Mouse (Mus musculus) embryo, embryonic 11.5 days (tissue): ENCODE data around the gene Slc22a13.

Source experiments
- DNase-seq: peaks from one replicate; pipeline ENCODE4 v3.0.0-alpha.2; 2012; ENCODE audit warnings: low read depth, low spot score

Gene Slc22a13

GRCm38 (mm10) chr9:119199151-119199861, 9.6 kb downstream of the Slc22a13 start:
- DNase-seq: no peak

GRCm38 (mm10) chr9:119192202-119192990, 16.5 kb downstream of the Slc22a13 start:
- DNase-seq: peak; percentile 3

- DNase-seq: no peak
Measured at GRCm38 (mm10) chr9:119181241-119181728, 27.6 kb downstream of the Slc22a13 start.

DNA sequence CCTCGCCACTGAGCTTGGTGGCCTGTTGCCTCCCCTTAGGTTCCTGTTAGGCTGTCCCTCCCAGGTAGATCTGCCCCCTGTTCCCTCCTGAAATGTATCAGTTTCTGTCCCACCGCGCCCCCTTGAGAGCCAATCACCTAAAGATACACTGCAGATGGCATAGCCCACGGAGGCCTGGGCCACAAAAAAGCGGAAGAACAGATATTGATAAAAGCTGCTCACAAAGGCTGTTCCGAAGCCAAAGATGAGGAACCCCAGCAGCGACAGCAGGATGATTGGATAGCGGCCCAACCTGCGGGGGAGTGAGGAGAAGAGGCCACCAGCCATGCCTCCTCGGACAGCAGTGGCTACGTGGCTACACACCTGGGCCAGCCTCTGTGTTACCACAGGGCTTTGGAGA, 29.6 kb downstream of the Slc22a13 start:
- DNase-seq: no peak

- DNase-seq: no peak
Measured at GRCm38 (mm10) chr9:119167608-119168007, 41.3 kb downstream of the Slc22a13 start.

DNA sequence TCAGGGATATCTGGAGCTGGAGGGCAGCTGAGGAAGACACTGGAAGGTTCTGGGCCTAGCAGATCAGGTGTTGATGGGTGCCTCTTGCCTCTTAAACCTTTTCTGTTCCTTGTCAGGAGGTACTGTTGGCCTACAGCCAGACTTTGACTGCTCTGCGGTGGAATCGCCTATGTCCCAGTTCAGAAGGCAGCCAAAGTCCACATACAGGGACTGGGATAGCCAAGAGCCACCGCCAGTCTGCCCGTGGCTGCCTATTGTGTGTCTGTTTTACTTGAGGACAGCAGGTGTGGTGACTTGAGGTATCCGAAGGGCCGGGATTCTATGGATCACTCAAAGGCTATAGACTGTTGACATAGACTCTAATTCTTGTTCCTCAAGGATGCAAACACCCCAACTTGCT, 43.4 kb downstream of the Slc22a13 start:
- no peak for DNase-seq

DNA sequence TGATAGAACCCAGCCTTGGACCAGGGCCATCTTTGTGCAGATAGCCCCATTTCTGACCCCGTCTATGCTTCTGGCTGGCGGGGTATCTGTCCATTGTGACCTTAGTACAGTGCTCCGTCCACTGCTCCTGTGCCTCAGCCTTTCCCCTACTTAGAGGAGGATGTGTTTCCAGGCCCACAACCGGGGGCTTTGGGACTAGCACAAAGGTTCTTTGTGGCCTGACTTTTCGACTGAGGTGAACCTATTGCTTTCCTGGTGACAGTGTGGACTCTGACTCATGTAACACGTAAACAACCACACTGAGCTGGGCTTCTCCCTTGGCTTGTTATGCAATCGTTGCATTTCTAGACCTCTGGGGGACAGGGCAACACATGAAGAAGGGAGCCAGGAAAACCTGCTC, 44.2 kb downstream of the Slc22a13 start:
- DNase-seq: no peak

DNA sequence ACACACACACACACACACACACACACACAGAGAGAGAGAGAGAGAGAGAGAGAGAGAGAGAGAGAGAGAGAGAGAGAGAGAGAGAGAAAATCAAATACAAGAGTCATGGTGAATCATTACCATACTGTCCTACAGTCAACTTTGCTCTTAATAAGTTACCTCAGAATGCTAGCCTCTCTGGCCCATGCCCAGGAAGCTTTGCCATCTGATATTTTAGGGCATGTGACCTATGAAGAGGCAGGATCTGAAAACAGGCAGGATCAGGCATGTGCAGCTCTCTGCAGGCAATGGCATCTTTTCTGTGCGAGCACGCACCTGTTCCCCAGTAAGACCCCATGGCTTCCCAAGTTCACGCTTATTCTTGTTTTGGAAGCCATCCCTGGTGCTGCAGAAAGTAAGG, 48.2 kb downstream of the Slc22a13 start:
- no peak for DNase-seq

GRCm38 (mm10) chr9:119158861-119159260, 50.0 kb downstream of the Slc22a13 start, which contains the start of gene Gm47289:
Gene Gm47289, plus strand, starts transcription at chr9:119159161.
- no peak for DNase-seq

- DNase-seq: peak; percentile 70
Measured at GRCm38 (mm10) chr9:119156278-119157201, 52.4 kb downstream of the Slc22a13 start, which contains the start of gene Acaa1b. Gene Acaa1b, minus strand, starts transcription at chr9:119157093.

- no peak for DNase-seq
Measured at GRCm38 (mm10) chr9:119155826-119156225, 53.1 kb downstream of the Slc22a13 start.

GRCm38 (mm10) chr9:119155416-119155815, 53.5 kb downstream of the Slc22a13 start:
- DNase-seq: no peak

DNA sequence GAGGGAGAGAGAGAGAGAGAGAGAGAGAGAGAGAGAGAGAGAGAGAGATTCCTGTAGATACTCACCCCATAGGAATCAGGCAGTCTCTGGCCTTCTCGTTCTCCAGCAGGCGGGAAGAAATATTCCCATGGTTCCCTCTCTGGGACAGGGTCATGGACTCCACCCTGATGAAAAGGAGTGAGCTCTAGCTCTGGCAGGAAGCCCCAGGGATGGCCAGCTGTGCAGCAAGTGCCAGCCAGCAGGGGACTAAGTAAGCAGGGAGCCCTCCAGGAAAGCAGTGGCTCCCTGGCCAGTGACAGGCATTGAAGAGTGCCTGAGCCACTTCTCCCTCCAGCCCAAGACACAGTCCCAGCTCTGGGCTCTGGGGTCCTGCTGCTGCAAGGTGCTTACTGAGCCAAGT, 57.1 kb downstream of the Slc22a13 start:
- no peak for DNase-seq

DNA sequence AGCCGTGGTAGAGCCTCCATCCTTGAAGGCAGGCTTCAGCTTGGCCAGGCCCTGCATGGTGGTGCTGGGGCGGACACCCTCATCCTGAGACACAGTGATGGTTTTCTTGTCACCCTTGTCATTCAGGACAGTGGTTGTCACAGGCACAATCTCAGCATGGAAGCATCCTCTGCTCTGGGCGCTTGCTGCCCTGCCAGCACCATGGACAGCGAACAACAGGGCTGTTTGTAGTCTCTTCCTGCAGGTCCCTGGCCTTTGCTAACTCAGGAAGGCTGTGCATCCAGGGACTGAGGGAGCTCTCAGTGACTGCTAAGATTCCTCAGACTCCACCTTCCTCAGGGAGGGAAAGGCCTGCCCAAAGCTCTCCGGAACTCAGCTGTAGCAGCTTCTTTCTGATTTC, 59.3 kb downstream of the Slc22a13 start:
- peak; percentile 65 for DNase-seq

DNA sequence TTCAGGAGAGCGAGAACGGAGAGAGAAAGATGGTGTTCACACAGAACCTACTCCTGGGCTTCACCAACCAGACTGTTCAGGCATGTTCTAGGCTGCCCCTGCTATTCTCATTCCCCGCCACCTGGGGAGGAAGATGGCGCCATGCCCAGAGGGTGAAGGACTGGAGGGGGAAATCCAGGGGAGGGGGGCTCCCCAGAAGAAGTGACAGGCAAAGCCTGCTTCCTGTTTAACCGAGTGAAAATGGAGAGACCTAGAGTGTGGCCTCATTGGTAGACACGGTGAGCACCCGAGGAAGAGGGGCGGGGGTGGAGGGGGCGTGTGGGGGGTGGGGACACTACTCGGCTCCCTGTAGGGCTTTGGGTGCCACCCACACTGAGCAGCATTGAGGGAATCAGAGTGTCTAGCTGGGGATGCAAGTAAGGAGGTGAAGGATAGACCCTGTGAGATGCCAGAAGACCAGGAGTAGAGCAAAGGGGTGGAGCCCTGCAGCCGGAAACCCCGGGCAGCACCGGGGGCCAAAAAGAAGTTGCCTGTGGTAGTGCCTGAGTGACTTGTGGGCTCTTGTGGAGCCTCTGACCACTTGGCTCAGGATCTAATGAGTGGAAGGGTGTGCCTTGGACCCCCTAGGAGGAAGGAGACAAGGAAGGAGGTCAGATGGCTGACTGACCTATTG, 62.7 kb downstream of the Slc22a13 start:
- DNase-seq: no peak

DNA sequence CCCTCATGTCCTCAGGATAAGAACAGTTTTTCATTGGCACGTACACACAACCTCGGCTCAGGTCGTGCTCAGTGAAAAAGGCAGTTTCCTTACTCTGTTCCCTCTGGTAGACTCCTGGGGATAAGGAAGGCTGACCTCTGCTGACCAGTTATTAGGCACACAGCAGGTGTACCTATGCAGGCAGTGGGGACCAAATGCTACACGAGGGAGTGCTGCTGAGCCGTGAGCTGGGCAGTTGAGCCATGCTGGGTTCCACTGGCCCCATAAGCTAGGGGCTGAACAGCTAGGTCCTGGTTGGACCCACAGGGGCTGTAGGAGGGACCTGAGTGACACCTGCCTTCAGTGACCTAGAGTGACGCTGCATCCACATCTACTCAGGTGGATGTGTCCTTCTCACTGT, 63.3 kb downstream of the Slc22a13 start:
- no peak for DNase-seq

- DNase-seq: no peak
Measured at GRCm38 (mm10) chr9:119145137-119145536, 63.8 kb downstream of the Slc22a13 start.

GRCm38 (mm10) chr9:119144696-119145095, 64.2 kb downstream of the Slc22a13 start:
- DNase-seq: no peak

GRCm38 (mm10) chr9:119143372-119143771, 65.5 kb downstream of the Slc22a13 start:
- DNase-seq: no peak
